Mouse (Mus musculus) R1 (cell line): Measurements from ENCODE around the gene Nedd9.
A peak's percentile ranks its signal among the peaks of the same experiment; 100 is the strongest.
"Not testable (repeated sequence)": the region's sequence is repeated elsewhere in the genome, so short reads cannot be mapped to it uniquely, and the experiment has no call there.

Source experiments
- DNase-seq: peaks from one replicate; pipeline ENCODE4 v3.0.0-alpha.2; 2018; ENCODE audit warnings: low read depth, low spot score

Gene Nedd9

DNA sequence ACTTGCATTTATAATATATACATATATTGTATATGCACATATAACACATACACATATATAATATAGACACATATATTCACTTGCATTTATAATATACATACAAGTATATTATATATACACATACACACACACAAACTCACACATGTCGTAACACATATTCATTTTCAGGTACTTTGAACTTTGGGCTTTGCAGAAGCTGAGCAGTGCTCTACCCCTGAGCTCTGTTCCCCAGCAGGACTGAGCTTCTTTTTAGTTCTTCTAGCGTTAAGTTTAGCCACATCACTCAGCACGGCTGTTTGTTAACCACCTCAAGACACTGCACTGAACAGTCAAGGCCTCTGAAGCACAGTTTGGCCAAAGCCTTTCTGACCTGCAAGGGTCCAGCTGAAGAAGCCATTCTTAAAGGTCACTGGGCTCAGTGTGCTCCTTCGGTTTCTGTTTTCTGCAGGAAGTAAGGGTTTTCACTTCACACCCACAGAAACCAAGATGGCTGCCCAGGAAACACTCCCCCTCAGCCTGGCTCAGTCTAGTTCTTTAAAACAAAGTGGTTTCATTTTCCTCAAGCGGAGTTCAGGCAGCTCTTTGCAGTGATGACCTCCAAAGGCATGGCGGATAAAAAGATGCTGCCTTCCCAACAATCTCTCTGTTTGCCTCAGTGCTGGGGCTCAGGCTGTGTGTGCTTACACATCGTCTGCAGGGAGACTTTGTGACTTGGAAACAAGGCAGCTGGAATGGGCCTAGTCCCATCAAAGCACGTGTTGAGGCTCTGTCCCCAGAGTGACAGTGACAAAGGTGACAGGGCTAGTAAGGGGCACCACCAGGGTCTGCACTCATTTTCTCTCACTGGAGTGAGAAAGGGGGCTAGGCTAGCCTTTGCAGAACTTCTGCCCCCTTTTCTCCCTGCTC is 114.4 kb downstream of the Nedd9 start:
- peak; percentile 16 for DNase-seq

DNA sequence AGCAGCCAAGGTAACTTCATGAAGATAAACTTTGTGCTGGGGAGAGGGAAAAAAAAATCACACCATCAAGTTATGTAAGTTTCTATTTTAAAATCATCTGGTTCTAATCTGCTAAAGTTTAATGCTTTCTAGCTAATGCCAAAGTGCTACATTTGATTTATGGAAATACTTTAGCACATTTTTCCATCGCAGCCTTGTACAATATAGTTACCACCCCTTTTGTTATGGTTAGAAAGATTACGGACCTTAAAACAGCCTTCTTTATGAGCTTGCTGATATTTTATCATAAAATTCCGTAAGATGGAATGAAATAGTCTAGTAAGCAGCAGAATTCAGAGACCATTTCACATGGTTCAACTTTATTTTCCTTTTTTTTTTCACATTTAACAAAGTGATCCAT is 115.6 kb downstream of the Nedd9 start:
- DNase-seq: no peak

DNA sequence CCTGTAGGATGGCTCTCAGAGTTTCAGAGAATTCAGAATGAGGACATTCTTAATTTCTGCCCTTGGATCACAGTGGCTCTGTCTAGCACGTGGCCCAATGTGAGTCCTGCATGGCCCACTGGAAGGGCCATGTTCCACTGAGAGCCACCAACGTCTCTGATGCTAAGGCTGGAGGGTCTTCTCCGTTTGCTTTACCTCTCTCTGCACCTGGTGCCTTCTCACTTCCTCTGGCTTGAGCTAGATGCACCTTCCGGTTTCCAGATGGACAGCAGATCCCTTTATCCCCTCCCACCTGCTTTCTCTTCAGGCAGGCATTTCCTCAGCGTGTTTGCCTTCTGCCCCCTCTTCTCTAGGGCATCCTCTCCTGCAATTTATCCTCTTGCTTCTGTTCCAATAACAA is 118.5 kb downstream of the Nedd9 start:
- DNase-seq: no peak

DNA sequence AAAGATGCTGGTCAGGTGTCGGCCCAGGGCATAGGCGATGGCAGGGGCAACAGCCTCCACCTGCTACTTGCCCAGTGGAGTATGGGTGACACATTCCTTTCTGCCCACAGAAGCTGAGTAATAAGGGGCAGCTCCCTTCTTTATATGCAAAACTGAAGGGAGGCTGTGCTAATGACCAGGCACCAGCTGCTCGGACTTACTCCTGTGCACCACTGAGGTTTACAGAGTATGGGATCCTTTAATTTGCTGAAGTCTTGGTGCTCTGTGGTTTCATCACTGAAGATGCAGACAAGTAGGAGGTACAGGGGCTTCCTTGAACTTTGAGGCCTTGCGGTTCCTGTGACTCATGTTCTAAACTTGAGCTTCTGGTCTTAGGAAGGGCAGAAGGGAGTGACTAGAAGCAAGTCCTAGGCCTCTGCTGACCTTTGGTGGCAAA is 120.0 kb downstream of the Nedd9 start:
- DNase-seq: no peak

DNA sequence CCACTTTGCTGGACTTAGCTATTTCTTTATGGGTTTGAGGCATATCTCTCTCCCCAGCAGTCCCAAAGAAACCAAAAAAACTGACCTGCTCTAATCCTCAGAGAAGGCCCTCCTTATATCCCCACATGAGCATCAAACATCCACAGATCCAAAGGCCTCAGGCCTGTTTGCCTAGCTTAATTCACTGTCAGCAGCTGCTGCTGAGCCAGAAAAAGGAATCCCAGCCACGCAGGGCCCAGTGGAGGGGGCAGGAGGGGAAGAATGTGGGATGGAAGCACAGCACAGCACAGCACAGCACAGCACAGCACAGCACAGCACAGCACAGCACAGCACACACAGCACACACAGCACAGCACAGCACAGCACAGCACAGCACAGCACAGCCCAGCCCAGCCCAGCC is 120.6 kb downstream of the Nedd9 start:
- not testable (repeated sequence) for DNase-seq

DNA sequence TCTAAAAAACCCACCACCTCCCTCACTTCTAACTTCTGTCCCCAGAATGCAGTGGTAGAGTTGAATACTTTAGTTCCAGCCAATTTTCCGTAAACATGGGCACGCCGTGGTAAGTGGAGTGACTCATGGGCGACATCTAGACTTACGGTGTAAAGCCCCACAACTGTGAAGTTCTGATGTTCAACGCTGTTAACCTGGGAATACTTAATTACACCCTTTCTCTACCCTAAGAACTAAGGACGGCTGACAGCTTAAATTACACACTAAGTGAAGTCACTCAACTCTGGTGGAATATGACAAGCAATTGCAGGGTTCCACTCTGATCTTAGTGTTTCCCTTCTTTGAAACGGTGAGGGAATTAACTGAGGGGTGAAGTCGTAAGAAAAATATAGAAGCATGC is 122.9 kb downstream of the Nedd9 start:
- DNase-seq: no peak

DNA sequence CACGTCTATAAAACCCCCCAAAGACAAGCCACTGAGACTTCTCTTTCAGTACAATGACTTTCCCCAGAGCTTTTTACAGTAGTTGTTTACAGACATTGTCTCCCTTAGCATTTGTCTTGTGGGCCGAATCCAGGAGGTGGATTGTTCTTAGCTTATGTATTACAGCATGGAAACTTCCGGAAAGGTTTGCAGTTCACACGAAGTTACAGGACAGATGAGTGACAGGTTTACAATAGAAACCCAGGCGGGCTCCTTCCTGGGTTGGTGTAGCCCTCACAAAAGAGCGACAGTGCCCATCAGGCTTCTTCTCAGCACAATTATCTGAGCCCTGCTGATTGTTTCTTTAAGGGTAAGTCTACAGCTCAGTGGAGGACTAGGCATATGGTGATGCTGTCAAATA is 124.3 kb downstream of the Nedd9 start:
- no peak for DNase-seq

DNA sequence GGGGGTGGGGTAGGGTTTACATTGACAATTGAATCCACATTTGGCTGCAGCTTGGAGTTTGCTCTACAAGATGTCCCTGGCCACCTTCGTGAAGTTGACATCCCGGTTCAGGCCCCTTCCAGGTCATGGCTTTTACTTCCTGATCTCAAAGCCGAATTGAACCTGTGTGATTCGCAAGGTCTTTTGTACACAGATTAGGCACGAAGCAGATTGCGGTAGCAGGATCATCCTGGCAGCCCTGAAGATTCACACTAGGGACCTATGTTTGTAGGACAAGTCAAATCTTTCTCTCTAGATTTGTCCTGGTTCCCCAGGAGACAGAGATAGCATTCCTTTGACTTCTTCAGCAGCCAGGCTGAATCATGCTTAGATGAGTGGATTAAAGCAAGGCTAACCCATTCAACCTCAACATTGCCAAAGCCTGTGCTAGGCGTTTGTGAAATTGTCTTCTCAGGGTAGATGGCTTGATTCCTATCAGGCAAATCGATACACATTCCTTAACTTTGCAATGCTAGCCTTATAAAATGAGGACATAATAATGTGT is 126.8 kb downstream of the Nedd9 start:
- no peak for DNase-seq

DNA sequence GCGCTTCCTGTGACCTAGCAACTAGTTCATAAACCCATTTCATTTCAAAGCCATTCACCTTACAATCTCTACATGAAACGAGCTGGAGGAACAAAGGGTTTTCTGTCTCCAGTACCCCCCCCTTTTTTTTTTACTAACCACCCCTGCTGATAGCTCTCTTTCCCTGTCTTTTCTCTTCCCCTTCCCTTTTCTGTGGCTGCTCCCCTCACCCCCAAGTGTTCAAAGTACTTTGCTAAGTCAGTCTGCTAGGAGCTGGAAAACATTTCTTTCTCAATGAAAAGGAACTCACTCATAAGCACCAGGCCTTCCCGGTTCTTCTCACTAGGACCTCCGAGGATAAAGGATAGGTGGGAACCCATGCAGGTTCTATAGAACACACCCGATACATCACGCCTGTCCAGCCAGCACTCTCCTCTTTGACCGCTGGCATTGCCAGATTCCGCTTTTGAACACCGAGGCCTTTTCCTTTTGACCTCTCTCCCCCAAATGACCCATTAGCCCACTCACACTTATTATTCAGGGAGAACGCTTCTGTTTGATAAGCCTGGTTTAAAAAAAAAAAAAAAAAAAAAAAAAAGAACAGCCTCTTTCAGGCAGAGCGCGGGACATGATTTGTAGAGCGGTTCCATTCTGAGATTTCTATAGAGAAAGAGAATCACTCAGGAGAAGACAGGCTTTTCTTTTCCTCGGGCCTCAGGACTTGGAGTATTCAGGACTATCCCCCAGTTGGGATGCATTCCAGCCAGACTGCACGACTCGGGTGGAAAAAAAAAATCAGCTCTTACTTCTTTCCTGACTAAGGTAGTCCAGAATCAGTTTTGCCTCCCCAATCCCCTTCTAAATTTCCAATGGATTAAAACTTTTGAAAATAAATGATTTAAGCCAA is 127.6 kb downstream of the Nedd9 start:
- DNase-seq: no peak

DNA sequence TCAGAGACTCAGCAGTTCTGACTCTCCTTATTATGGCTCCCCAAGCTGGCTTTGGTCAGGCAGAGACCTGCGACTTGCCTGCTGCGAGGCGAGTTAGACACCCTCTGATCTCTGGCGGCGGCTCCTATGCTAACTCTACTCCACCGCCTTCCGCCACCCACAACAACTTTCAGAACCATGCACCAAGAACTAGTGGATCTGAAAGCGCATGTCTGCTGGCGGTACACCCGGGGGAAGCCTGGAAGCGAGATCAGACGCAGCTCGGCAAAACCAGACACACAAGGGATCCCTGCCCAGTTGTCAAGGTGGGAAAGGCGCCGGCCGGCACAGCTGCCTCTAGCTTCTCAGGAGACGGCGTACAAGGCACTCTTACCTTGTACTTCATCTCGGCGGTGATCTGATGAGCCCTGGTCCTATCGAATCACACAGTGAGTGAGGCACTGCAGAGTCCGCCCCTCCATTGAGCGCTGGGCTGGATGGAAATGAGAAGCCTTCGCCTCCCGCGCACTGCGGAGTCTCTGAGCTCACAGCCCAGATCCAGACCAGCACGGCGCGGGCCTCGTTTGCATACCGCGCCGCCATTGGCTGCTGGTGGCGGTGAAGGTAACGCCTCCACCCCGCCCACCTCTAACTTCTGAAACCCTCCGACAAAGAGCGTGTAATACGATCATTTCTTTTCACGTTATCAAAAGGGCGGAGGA is 128.5 kb downstream of the Nedd9 start:
- DNase-seq: peak; percentile 95

DNA sequence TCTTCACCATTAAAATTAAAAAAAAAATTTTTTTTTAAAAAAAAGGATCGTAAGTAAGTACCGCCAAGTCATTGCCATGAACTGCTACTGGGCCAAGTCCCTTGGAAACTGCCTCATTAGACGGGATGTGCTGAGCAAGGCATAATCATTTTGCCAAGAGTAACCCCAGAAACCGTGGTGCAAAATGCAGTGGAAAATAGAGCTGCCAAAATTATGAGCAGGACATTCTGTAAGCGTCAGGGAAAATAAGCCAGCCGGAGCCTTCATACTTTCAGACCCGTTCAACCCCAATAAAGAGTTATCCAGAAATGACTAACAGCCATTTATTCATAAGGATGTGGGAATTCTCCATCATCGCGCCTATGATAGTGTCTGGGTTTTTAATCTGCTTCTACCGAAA is 129.2 kb downstream of the Nedd9 start:
- DNase-seq: no peak

DNA sequence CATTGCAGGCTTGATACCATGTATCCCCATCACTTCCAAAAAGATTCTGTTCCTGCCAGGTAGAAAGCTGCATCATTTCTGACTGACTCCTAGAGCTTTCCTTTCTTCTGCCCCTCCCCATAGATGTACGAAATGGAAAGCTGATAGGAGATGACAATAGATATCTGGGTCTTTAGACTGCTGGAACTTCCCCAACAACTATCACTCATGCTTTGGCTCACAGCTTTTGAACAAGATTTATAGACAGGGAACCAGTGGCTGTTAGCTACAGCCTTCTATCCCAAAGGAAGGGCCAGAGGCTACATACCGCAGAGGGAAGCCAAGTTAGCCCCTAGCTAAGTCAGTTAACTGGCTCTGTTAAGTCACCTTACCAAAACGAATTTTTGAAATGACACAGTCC is 129.6 kb downstream of the Nedd9 start:
- no peak for DNase-seq

DNA sequence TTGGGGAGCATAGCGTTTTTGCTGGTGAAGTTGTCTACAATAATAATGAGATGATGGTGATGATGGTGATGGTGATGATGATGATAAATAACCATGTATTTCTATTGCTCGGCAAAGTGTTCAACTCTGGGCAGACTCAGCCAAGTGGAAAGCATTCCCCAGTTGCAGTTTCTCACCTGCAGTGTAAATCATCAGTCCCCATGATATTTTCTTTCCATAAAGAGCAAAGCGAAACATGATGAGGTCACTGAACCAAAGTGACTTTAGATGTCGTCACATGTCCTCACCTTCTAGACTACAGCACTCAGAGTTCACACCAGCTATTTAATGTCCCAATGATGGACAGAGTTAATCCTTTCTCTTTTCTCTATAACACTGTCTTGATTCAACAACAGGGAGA is 130.0 kb downstream of the Nedd9 start:
- no peak for DNase-seq

DNA sequence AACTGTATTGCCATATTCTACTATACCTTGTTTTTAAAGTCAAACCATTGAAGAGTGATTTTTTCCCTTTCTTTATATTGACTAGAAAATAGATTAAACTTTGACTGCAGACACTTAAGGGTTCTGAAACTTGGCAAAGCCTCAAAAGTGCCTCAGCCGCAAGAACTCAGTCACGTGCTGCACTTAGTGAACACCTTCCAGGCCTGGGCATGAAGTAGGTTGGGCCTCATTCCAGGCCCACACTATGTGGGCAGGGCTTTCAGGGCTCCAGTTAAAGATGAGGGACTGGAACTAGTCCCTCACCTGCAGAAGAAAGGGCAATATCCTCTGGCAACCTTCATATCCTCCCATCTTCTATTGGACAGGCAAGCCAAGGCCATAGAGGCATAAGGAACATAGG is 131.6 kb downstream of the Nedd9 start:
- no peak for DNase-seq

DNA sequence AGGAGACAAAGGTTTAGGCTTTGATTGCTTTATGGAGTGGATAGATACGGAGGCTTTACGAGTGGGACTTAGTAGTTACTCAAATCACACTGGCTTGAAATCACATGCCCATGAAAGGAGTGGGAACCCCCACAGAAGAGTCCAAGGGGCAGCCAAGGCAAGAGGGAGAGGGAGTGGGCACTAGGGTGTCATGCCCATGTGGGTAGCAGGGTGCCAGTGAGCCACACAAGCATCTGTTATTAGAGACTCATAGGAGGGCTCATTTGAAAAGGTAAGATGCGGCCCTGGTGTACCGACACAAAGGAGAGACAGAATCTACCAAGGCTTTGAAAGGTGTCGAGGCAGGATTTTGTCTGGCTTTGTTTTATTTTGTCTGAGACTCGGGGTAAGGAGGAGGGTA is 132.6 kb downstream of the Nedd9 start:
- DNase-seq: no peak

DNA sequence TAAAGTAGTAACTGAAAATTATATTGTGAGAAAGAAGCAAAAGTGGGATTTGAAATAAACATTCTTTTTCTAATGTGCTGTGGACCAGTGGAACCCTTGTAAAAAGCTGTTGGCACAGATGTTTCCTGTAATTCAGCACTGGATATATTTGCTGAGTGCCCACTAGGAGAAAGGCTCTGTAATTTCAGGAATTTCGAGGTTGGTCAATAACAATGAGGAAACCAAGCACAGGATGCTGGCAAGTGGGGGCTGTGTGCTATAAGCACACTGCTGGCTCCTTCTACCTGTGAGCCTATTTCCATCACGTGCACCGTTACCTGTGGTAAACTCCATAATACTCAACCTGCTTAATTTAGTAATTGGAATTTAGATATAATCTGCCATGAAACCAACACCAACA is 133.5 kb downstream of the Nedd9 start:
- no peak for DNase-seq

DNA sequence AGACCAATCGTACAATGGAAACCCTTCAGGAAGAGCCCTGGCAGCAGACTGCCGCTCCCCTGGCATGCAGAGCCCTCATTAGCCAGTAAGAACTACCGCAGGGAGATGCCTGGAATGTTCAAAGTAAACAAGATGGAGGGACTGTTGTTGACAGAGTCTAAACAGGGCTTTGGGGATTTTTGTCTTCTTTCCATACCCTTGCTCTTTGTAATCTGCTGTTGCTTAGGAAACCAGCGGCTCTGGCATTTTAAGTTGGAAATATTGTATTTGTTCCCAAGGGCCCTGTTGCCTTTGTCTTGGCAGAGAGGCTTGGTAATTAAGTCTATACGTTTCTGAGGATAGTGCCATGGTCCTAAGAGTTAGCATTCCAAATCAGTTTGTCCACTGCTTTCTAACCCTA is 134.8 kb downstream of the Nedd9 start:
- no peak for DNase-seq

DNA sequence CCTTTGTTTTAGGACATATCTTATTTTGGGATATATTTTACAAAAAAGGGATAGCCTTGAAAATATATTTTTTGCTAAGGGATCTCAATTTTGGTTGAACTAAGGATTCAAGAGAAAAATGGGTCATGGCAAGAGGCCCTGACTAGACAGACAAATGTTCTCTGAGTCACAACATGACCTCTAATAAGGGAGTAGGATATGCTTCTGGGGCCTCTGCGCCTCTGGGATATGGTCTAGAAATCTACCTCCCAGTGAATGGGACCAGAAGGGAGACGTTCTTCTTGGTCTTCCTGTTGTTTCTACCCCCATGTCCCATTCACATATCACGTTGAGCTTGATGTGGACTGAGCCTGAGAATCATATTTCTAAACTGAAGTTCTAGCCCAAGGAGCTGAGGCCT is 136.6 kb downstream of the Nedd9 start:
- no peak for DNase-seq

DNA sequence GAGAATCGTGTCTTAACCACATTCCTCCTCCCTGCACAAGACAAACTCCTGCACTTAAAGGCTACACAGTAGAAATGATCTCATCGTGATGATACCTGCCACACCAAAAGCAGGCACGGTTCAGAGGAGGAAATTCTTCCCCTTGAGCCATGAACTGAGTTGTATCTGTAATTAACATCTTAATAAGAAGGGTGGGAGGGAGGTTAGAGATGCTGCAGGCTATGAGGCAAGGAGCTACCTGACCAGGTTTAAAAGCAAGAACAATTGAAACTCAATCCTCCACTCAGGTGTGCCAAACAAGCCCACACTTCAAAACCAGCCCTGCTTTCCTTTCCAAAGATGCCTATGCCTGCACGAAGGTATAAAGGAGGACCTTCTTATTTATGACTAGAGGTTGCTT is 137.4 kb downstream of the Nedd9 start:
- no peak for DNase-seq

DNA sequence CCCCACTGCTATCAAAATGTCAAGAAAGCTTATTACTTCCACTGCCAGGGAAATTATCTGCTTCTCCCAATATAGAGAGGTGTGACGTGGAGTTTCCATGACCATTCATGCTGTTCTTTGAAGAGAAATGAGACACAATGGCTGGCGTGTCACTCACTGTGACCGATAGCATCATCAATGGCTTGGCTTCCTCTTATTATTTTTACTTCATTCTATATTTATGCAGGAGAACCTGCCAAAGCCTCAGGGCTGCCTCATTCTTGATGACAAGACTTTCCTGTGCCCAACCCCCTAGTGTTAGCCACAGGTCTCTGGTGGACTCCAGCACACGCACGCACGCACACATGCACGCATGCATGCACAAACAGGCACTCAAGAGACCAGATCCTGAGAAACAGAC is 141.4 kb downstream of the Nedd9 start:
- DNase-seq: no peak

DNA sequence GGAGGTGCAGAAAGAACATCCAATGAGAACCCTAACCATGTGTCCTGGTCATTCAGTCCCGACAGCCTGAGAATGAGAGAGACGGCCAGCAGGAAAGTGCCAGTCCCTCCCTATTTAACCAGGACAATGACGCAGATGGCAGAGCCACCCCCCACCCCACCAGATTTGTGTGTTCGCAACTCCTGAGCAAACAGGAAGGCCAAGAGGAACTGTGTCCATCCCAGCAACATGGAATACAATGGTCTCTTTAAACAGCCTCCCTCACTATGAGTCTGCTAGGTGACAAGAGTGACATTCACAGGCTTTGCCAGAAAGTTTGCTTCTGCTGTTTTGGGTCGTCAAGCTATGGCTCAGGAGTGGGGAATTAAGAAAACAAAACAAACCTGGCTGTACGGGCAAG is 141.9 kb downstream of the Nedd9 start:
- DNase-seq: no peak

DNA sequence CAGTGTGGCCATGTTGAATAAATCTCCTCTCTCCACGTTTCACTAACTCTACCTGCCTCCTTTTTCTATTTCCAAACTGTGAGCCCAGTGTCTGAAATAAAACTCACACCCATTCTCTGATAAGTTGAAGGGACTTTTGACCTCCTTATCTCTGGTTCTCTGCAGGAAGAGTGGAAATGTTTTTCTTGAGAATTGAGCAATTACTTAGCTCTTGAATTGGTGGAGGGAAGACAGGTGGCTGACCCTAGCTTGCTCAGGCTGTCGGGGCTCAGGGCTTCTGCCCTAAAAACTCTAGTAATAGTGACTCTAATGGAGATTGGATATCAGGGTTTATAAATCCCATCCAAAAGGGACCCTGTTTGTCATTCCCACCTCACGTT is 143.3 kb downstream of the Nedd9 start:
- no peak for DNase-seq
